Mouse (Mus musculus): ENCODE measurements around the gene Clybl. TPM values are rescaled to one million over a fixed set of nuclear protein-coding genes. Genes with fewer than 3 reads are reported as not detected.
A peak's percentile ranks its signal among the peaks of the same experiment; 100 is the strongest.

Gene Clybl
- polyA plus RNA-seq, 2 experiments from 2014 or later: 10.6 to 11.0 TPM

DNA sequence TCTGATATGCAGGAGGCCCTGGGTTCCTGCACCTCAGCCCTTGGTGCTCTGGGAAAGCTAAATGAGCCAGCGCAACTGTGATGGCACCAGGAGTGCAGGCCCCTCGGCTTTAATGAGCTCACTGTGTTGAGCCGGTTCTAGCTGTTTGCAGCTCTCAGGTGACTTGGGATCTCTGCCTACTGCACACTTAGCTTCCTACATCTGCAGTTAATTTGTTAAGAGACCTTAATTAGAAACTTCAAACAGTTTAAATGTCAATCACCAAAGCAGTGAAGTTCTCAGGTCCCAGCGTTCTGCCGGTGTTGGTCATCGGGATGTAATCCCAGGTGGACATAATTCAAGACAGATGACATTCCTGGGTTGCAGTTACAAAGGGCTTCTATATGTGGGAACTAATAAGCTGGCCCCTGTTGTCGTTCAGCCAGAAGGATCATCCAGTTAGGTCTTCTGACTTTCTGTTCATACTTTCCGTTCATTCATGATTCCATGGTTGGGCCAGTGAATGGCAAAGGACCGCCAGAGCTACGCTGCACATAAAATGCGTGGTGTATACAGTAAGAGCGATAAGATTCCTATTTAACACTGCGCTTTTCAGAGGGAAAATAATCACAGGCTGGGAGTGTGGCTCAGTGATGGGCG lies 18.9 kb downstream of the Clybl start:
- no peak for ATAC-seq

DNA sequence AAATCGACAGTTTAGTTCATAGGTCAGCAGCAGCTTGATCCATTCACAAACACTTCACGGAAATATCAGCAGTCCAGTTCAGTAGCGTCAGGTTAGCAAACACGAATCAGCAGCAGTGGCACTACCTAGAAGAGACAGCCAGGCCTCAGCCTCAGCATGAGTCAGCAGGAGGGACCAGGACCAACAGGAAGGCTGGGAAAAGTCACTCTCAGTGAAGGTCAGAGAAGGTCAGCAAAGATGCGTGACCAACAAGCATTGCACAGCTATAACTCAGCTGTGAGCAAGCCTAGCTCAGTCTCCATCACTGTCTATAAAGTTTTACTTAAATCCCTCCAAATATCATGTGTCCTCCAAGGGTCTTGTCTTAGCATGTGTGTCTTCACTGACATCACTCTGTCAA lies 27.7 kb downstream of the Clybl start:
- no peak for ATAC-seq

- ATAC-seq: no peak
Measured at GRCm38 (mm10) chr14:122213590-122213989, 32.1 kb downstream of the Clybl start.

DNA sequence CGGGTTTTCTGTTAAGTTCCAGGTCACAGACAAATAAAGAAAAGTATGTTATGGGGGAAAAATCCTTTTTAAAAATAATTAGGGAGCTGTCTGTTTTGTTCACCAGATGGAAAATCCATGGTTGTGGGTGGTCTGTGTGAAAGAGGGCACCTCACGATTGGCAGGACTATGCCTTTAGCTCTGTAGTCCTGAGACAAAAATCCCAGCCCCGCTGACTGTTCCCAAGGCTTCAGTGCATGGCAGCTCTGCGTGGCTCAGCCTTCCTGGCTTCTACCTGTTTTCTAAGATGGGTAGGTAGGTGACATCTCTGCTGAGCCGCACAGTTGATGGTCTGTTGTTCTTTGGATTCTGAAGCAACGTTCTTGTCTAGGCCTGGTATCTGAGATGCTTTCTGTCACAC lies 32.6 kb downstream of the Clybl start:
- no peak for ATAC-seq

DNA sequence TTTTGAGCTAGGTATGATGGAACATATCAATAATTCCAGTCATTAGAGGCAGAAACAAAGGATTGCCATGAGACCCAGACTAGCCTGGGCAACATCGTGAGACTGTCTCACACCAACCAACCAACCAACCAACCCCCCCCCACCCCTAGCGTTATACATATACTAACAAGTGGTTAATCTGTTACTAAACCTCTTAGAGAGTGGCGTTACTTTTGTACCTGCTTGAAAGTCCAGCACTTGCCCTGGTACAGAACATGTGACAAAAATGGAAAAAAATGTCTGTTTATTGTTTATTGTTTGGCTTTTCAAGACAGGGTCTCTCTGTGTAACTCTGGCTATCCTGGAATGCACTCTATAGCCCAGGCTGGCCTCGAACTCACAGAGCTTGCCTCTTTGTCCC lies 35.7 kb downstream of the Clybl start:
- no peak for ATAC-seq

DNA sequence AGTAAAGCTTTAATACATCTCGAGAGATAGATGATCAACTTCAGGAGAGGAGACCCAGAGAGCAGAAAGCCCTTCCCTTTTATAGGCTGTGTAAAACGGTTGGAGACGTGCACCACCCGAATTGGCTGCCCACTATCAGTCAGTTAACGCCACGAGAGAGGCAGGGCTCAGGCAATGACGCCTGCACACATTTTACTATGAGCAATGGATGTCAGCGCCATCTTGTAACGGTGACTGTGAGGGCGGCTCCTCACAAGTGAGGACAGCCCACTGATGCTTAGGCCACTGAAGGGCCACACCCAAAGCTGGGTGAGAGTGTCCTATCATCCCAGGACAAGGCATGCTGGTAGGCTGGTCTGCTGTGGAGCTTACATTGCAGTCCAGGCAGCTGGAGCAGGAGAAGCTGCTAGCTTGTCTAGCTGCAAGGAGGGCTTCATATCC lies 41.5 kb downstream of the Clybl start:
- ATAC-seq: no peak

DNA sequence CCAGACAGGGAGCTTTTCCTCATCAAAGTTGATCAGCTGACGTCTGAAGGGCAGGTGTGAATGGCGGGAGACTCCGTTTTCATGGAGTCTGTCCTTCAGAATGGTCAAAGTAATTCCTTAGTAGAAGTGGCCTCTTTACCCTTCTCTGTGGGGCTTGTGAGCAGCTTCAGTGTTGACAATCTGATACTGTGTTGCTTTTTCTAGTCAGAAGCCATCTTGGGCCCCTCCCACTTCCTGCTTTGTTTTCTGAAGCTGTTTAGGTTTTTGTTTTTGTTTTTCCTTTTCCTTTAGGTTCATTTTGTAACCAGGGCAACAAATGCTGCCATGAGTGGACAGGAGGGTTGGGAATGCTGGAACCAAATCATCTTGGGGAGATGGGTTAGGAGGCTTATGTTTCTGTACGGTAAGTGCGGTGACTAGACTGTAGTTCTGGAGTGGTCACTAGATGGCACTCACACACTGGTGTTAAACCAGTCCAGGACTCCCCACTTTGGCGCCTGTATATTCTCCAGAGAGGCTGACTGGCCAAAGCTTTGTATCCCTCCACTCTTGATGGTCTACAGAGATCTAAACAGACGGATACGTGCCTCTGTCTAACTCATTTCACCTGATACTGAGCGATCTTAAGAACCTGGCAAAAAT lies 42.1 kb downstream of the Clybl start:
- peak; percentile 93 for ATAC-seq

- ATAC-seq: no peak
Measured at GRCm38 (mm10) chr14:122224103-122224494, 42.6 kb downstream of the Clybl start.

GRCm38 (mm10) chr14:122224501-122224928 lies 43.0 kb downstream of the Clybl start:
- ATAC-seq: no peak

DNA sequence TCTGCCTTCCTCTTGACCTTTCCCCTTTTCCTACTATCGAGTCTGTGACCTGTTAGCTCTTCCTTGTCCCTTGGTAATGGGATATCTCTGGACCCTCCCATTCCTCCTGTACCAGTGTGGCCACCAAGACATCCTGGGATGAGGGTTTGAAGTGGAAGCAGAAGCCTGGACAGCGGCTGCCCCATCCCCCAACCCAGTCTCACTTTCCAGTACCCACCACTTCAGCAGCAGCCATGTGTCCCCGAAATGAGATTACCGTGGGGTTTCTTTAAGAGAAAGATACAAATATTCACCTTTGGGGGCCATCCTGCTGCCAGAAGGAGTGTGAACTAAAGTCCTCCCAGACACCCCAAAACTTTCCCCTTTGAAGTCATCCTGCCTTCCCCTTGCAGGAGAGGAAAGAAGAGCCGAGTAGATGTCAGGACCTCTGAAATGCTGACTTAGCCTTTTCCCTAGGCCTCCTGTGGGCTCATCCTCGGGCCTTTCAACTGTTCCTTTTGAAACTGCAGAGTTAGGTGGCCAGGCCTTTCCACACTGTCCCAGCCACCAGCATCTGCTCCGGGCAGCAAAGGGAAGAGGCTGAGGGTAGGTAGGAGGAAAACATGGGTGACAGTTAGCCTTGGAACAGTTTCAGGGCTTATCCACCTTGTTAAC lies 44.1 kb downstream of the Clybl start:
- no peak for ATAC-seq

DNA sequence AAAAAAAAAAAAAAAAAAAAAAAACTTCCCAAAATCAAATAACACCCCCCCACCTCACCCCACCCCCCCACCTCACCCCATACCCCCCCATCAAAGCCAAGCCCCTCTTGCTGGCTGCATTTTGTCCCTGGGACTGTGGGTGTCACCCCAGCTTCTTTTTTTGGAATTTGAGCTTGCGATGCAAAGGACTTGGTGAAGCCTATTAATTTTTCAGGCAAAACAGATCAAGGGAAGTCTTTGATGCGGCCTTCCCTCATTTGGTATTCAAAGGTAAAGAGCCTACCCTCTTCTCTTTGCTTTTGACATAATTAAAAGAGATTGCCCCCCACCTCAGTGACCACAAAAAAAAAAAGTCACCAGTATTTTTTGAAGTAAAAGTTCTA lies 44.6 kb downstream of the Clybl start:
- ATAC-seq: no peak

GRCm38 (mm10) chr14:122226666-122227453 lies 45.4 kb downstream of the Clybl start:
- ATAC-seq: no peak

DNA sequence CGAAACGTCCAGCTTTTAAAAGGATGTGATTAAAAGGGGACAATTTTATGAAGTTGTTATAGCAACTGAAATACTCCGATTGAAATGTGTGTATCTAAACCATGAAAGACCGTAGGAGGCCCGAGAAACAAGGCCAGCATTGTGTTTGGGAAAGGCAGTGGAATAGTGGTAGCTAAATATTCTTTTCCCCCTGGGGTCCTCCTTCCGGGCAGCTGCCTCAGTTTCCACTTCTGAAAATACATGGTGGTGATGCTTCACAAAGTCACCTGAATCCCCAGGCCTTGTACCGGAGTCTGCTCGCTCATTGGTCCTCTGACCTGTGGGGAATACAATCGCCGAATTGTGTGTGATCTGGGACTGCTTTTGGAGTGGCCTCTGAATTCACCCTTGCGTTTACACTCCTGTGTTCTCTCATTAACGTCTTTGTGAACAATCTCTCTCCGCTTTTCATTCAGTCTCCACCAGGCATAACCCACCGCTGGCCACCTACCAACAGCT lies 46.0 kb downstream of the Clybl start:
- ATAC-seq: no peak

- no peak for ATAC-seq
Measured at GRCm38 (mm10) chr14:122228816-122229551, 47.5 kb downstream of the Clybl start.

GRCm38 (mm10) chr14:122229988-122230387 lies 48.5 kb downstream of the Clybl start:
- no peak for ATAC-seq

- ATAC-seq: no peak
Measured at GRCm38 (mm10) chr14:122230621-122231025, 49.1 kb downstream of the Clybl start.

DNA sequence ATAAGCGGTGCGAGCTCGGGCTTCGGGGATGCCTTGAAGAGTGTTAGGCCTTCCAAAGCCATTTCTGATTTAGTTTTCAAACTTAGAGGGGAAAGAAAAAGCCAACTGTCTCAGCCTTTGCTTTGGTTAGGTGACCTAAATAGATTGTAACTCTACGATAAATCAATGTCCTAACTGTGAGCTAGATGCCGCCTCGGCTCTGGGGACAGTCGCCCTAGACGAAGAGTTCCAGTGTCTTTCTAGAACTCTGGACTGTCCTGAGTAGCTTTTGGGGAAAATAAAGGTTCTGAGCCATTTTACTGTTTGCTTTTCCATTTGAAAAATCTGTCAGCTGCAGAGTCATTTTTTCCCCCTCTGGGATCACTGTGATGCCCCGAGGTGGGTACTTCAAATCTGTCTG lies 49.6 kb downstream of the Clybl start:
- ATAC-seq: no peak

DNA sequence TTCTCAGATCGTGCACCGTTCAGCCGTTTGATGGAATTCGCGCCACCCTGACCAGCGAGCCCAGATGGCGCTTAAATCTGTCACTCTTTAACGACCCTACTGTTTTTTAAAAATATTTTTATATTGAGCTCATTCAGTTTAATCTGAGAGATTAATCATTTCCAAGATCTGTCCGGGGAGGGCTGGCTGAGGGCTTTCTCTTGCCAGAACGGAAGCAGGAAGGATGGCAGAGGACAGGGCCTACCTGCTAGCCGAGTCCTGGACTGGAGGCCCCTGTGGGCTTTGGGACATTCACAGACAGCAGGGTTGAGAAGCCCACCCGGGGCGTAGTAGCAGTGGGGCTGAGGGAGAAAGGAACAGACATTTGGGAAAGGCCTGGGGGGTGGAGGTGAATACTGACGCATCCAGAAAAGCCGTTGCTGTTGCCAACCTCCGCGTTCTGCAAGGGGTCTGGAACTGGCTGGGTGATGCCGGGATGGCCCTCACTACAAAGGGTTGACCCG lies 51.8 kb downstream of the Clybl start:
- ATAC-seq: no peak

GRCm38 (mm10) chr14:122243874-122244273 lies 62.4 kb downstream of the Clybl start:
- ATAC-seq: no peak

DNA sequence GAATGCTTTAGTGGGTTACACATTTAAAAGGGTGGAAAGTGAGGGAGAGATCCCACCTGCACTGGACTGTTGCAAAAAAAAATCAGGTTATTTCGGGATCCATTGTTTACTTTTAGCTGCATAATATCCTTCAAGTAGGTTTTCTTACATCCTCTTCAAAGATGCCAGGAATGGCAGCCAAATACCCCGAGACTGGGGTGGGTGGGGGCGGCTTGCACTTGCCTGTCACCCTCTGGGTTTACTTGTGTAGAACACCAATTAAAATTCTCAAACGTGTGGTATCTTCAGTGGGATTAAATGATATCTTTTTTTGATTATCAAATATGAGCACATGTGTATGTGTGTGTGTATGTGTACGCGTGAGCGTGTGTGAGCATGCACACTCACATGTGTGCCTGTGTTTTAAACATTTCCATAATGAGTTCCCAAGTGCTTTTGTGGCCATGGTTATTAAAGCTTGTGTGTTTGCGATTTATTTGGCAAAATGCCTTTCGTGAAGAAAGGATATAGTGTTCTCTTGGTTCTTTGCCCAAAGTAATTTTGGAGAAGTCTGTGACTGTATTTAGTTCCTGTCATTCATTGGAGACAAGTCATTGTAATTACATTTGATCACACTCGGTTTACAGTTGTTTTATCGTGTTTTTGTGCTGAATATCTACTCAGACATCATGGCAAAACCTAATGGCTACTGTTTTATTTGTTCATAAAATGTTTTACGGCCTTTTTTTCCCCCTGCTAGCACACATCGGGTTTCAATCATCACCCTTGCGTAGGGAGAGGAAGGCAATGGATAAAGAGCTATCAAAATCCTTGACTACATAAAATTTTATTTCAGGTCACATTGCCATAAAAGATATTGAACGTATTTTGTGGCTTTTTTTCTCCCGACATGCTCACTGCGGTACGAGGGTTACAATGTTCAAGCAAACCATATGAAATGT lies 65.7 kb downstream of the Clybl start:
- no peak for ATAC-seq

GRCm38 (mm10) chr14:122249123-122249522 lies 67.6 kb downstream of the Clybl start:
- ATAC-seq: no peak
